Mouse (Mus musculus): ENCODE results near the gene Arhgap27.
"Not testable (repeated sequence)": the region's sequence is repeated elsewhere in the genome, so short reads cannot be mapped to it uniquely, and the experiment has no call there.

The Arhgap27 gene

GRCm38 (mm10) chr11:103363214-103364148 lies at the start of gene Arhgap27:
Arhgap27 (minus strand) TSS chr11:103363692.
- peak; percentile 46 to 60 for DNase-seq

GRCm38 (mm10) chr11:103412950-103413423 lies 49.5 kb upstream of the Arhgap27 start:
- no peak for DNase-seq

- peak; percentile 97 to 99 for DNase-seq
Measured at GRCm38 (mm10) chr11:103411981-103412949, 48.8 kb upstream of the Arhgap27 start, which contains the start of gene Plekhm1. Plekhm1 (minus strand) TSS chr11:103412687.

GRCm38 (mm10) chr11:103411301-103411700 lies 47.8 kb upstream of the Arhgap27 start:
- no peak for DNase-seq

GRCm38 (mm10) chr11:103408880-103409279 lies 45.4 kb upstream of the Arhgap27 start:
- DNase-seq = no peak

GRCm38 (mm10) chr11:103407136-103407535 lies 43.6 kb upstream of the Arhgap27 start:
- not testable (repeated sequence) for DNase-seq

- no peak for DNase-seq
Measured at GRCm38 (mm10) chr11:103406551-103406950, 43.1 kb upstream of the Arhgap27 start.

- no peak for DNase-seq
Measured at GRCm38 (mm10) chr11:103405814-103406213, 42.3 kb upstream of the Arhgap27 start.

GRCm38 (mm10) chr11:103404618-103405017 lies 41.1 kb upstream of the Arhgap27 start:
- DNase-seq = no peak

GRCm38 (mm10) chr11:103403776-103404175 lies 40.3 kb upstream of the Arhgap27 start:
- DNase-seq = no peak

GRCm38 (mm10) chr11:103402738-103403137 lies 39.2 kb upstream of the Arhgap27 start:
- DNase-seq = no peak

- DNase-seq = peak; percentile 59 to 76
Measured at GRCm38 (mm10) chr11:103402198-103402597, 38.7 kb upstream of the Arhgap27 start.

GRCm38 (mm10) chr11:103399986-103400385 lies 36.5 kb upstream of the Arhgap27 start:
- DNase-seq = no peak

- DNase-seq = no peak
Measured at GRCm38 (mm10) chr11:103399050-103399449, 35.6 kb upstream of the Arhgap27 start.

GRCm38 (mm10) chr11:103396682-103397081 lies 33.2 kb upstream of the Arhgap27 start:
- no peak for DNase-seq

GRCm38 (mm10) chr11:103396236-103396635 lies 32.7 kb upstream of the Arhgap27 start:
- no peak for DNase-seq

GRCm38 (mm10) chr11:103394604-103395003 lies 31.1 kb upstream of the Arhgap27 start:
- no peak for DNase-seq

GRCm38 (mm10) chr11:103394025-103394424 lies 30.5 kb upstream of the Arhgap27 start:
- DNase-seq = no peak

GRCm38 (mm10) chr11:103387870-103388526 lies 24.5 kb upstream of the Arhgap27 start:
- DNase-seq = no peak

- DNase-seq = no peak
Measured at GRCm38 (mm10) chr11:103386827-103387226, 23.3 kb upstream of the Arhgap27 start.

GRCm38 (mm10) chr11:103381956-103382613 lies 18.6 kb upstream of the Arhgap27 start:
- peak in 1 of 2 experiments; percentile 38 for DNase-seq

- DNase-seq = no peak
Measured at GRCm38 (mm10) chr11:103381505-103381904, 18.0 kb upstream of the Arhgap27 start.
